Mouse (Mus musculus): ENCODE data around the gene Adrb1.

DNA sequence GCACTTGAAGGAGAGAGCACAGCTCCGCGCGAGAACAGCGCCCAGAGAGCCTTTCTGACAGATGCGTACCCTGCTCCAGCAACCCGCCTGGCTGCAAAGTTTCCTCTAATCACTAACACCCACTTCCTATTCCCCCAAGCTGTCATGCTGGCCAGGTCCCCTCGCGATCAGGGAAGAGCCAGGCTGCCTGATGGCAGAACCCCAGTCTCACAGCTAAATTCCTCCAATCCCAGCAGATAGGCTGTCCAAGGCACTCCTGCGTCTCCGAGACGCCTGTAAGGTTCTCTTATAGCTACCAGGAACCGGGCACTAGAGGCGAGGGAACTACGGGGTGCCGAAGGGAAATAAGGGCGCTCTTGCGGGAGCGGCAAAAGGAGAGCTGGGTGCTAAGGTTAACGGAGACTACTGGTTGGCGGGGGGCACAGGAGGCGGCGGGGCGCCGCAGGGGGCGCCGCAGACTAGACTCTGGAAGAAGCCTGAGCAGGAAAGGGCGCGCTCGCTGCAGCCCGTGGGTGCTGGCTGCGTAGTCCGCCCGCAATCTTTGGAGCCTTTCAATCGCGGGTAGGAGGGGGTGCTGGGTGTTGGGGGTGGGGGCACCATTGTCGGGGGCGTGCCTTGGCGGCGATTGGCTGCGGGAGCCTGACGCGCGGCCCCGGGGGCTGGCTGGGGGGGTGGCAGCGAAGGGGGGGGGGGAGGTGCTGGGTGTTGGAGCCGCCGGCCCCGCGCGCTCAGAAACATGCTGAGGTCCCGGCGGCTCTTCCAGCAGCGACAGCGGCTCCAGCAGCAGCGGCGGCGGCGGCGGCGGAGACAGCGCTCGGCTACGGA, at the start of gene Adrb1:
- no peak for TF ChIP-seq MAFK (IDR thresholded peaks at IDR 0.05; ENCODE audit: insufficient read depth, low read depth, low read length)
- no peak for TF ChIP-seq CHD2 (IDR thresholded peaks at IDR 0.05; ENCODE audit: low read depth, low read length)
- no peak for TF ChIP-seq ZC3H11A (IDR thresholded peaks at IDR 0.05; ENCODE audit: borderline replicate concordance, low read depth, low read length)

Data from ES-E14 (cell line).